Mouse (Mus musculus) kidney, adult 18-20 months (tissue): ENCODE measurements around the gene Rab7b.
A peak's percentile ranks its signal among the peaks of the same experiment; 100 is the strongest.

Experiments
- DNase-seq: peaks from one replicate; pipeline ENCODE4 v3.0.0; 2021

The Rab7b gene

GRCm38 (mm10) chr1:131688475-131688874 lies at the start of gene Rab7b:
Gene Rab7b, plus strand, starts transcription at chr1:131688695.
- DNase-seq, result no peak

- DNase-seq, result no peak
Observed at GRCm38 (mm10) chr1:131640062-131640461, 48.4 kb upstream of the Rab7b start.

GRCm38 (mm10) chr1:131641565-131641964 lies 46.9 kb upstream of the Rab7b start:
- DNase-seq, result no peak

- no peak for DNase-seq
Observed at GRCm38 (mm10) chr1:131642251-131642650, 46.2 kb upstream of the Rab7b start.

GRCm38 (mm10) chr1:131652670-131653443 lies 35.6 kb upstream of the Rab7b start:
- no peak for DNase-seq

GRCm38 (mm10) chr1:131655601-131656000 lies 32.9 kb upstream of the Rab7b start:
- no peak for DNase-seq

- DNase-seq, result peak; percentile 87
Observed at GRCm38 (mm10) chr1:131657945-131658354, 30.5 kb upstream of the Rab7b start.

- no peak for DNase-seq
Observed at GRCm38 (mm10) chr1:131659512-131660085, 28.9 kb upstream of the Rab7b start.

GRCm38 (mm10) chr1:131660266-131660665 lies 28.2 kb upstream of the Rab7b start:
- DNase-seq, result no peak

- no peak for DNase-seq
Observed at GRCm38 (mm10) chr1:131660716-131661472, 27.6 kb upstream of the Rab7b start.

GRCm38 (mm10) chr1:131661749-131662148 lies 26.7 kb upstream of the Rab7b start:
- DNase-seq, result no peak

GRCm38 (mm10) chr1:131663286-131663995 lies 25.1 kb upstream of the Rab7b start:
- DNase-seq, result no peak

- DNase-seq, result no peak
Observed at GRCm38 (mm10) chr1:131664136-131664535, 24.4 kb upstream of the Rab7b start.

GRCm38 (mm10) chr1:131665886-131666285 lies 22.6 kb upstream of the Rab7b start:
- DNase-seq, result no peak

- no peak for DNase-seq
Observed at GRCm38 (mm10) chr1:131671113-131671512, 17.4 kb upstream of the Rab7b start.

GRCm38 (mm10) chr1:131672361-131672760 lies 16.1 kb upstream of the Rab7b start:
- no peak for DNase-seq

- no peak for DNase-seq
Observed at GRCm38 (mm10) chr1:131679644-131680043, 8.9 kb upstream of the Rab7b start.

- no peak for DNase-seq
Observed at GRCm38 (mm10) chr1:131687739-131688138, 756 bp upstream of the Rab7b start.

GRCm38 (mm10) chr1:131689016-131689415 lies 521 bp downstream of the Rab7b start:
- no peak for DNase-seq

GRCm38 (mm10) chr1:131689899-131690298 lies 1.4 kb downstream of the Rab7b start:
- no peak for DNase-seq

GRCm38 (mm10) chr1:131690435-131690834 lies 1.9 kb downstream of the Rab7b start:
- no peak for DNase-seq

- DNase-seq, result no peak
Observed at GRCm38 (mm10) chr1:131691356-131691755, 2.9 kb downstream of the Rab7b start.

- no peak for DNase-seq
Observed at GRCm38 (mm10) chr1:131695308-131695707, 6.8 kb downstream of the Rab7b start.
